Mouse (Mus musculus) heart, postnatal 0 days (tissue): ENCODE results near the gene Xrra1.

Experiments
- CTCF ChIP-seq: IDR thresholded peaks from 2 replicates; pipeline ENCODE4 v1.5.1; 2016; ENCODE audit warnings: antibody characterized with exemption, control low read depth, low read depth
- EP300 ChIP-seq: IDR thresholded peaks from 2 replicates; pipeline ENCODE4 v1.6.1; 2016; ENCODE audit warnings: antibody characterized with exemption, low read depth

- no peak for TF ChIP-seq CTCF
- no peak for TF ChIP-seq EP300
Measured at GRCm38 (mm10) chr7:99894478-99894877, 35.6 kb downstream of the Xrra1 start.
